Mouse (Mus musculus): ENCODE results near the gene Ssr4. TPM values are rescaled to one million over a fixed set of nuclear protein-coding genes. Genes with fewer than 3 reads are reported as not detected.

Ssr4 gene
- total RNA-seq, 1 experiment, result 290 TPM

- Histone ChIP-seq H3K9me3 (ENCODE audit: control insufficient read depth, insufficient read depth, low read depth, low read length) (no peaks in the 10 kb centered on the region), H3K36me3 (ENCODE audit: control insufficient read depth, insufficient read depth, low read length, poor library complexity, severe bottlenecking) (peaks cover 35% of the 10 kb centered on the region), H3K27ac (ENCODE audit: insufficient read depth, low read depth, low read length, poor library complexity, severe bottlenecking) (no peak overlapping the region), H3K9ac (ENCODE audit: insufficient read depth, low read depth, low read length, poor library complexity, severe bottlenecking) (no peak overlapping the region), H3K4me1 (ENCODE audit: control insufficient read depth in 2 of 2, insufficient read depth in 2 of 2, low read length in 2 of 2, poor library complexity in 1 of 2) (peaks cover 2% of the 10 kb centered on the region in 2 experiments; a peak in 1 of 4 replicates), H3K4me3 (ENCODE audit: insufficient read depth in 1 of 2, low read depth in 1 of 2, low read length in 2 of 2, poor library complexity in 1 of 2, severe bottlenecking in 1 of 2) (no peak overlapping the region)
- TF ChIP-seq CHD2 (IDR thresholded peaks at IDR 0.05; ENCODE audit: low read depth, low read length) (no peak), HCFC1 (IDR thresholded peaks at IDR 0.05; ENCODE audit: borderline replicate concordance, insufficient read depth, low read length) (no peak), MAFK (IDR thresholded peaks at IDR 0.05; ENCODE audit: insufficient read depth, low read depth, low read length) (no peak), ZNF384 (IDR thresholded peaks at IDR 0.05; ENCODE audit: low read depth, low read length) (no peak), ZC3H11A (IDR thresholded peaks at IDR 0.05; ENCODE audit: borderline replicate concordance, low read depth, low read length) (no peak)
- in situ Hi-C loops (cut with MboI; ENCODE audit: low sequenced_read_pairs in 2 of 2, unreplicated experiment in 2 of 2), result no loop called here
- no peak for DNase-seq (ENCODE audit: low read depth, low spot score)
Observed at GRCm38 (mm10) chrX:73782227-73782626, 4.6 kb upstream of the Ssr4 start.

GRCm38 (mm10) chrX:73785666-73786065 lies 1.2 kb upstream of the Ssr4 start:
- Histone ChIP-seq H3K9ac (ENCODE audit: insufficient read depth, low read depth, low read length, poor library complexity, severe bottlenecking) (peak overlapping the region; percentile 91), H3K4me1 (ENCODE audit: control insufficient read depth in 2 of 2, insufficient read depth in 2 of 2, low read length in 2 of 2, poor library complexity in 1 of 2) (peaks cover 2 to 3% of the 10 kb centered on the region in 2 experiments; a peak in 2 of 4 replicates), H3K9me3 (ENCODE audit: control insufficient read depth, insufficient read depth, low read depth, low read length) (no peaks in the 10 kb centered on the region), H3K27ac (ENCODE audit: insufficient read depth, low read depth, low read length, poor library complexity, severe bottlenecking) (peak overlapping the region; percentile 95; the same call in 1 of the 2 replicates), H3K36me3 (ENCODE audit: control insufficient read depth, insufficient read depth, low read length, poor library complexity, severe bottlenecking) (peaks cover 20% of the 10 kb centered on the region), H3K4me3 (ENCODE audit: insufficient read depth in 1 of 2, low read depth in 1 of 2, low read length in 2 of 2, poor library complexity in 1 of 2, severe bottlenecking in 1 of 2) (peak overlapping the region; percentile 89 to 92)
- in situ Hi-C loops (cut with MboI; ENCODE audit: low sequenced_read_pairs in 2 of 2, unreplicated experiment in 2 of 2), result no loop called here
- TF ChIP-seq ZC3H11A (IDR thresholded peaks at IDR 0.05; ENCODE audit: borderline replicate concordance, low read depth, low read length), result no peak
- no peak for TF ChIP-seq MAFK (IDR thresholded peaks at IDR 0.05; ENCODE audit: insufficient read depth, low read depth, low read length)
- no peak for TF ChIP-seq HCFC1 (IDR thresholded peaks at IDR 0.05; ENCODE audit: borderline replicate concordance, insufficient read depth, low read length)
- TF ChIP-seq ZNF384 (IDR thresholded peaks at IDR 0.05; ENCODE audit: low read depth, low read length), result no peak
- TF ChIP-seq CHD2 (IDR thresholded peaks at IDR 0.05; ENCODE audit: low read depth, low read length), result no peak
- no peak for DNase-seq (ENCODE audit: low read depth, low spot score)

GRCm38 (mm10) chrX:73787225-73787558 lies 364 bp downstream of the Ssr4 start:
- in situ Hi-C loops (cut with MboI; ENCODE audit: low sequenced_read_pairs in 2 of 2, unreplicated experiment in 2 of 2), result no loop called here
- H3K4me3 ChIP-seq (ENCODE audit: insufficient read depth in 1 of 2, low read depth in 1 of 2, low read length in 2 of 2, poor library complexity in 1 of 2, severe bottlenecking in 1 of 2), result peak overlapping the region; percentile 89 to 92
- TF ChIP-seq CHD2 (IDR thresholded peaks at IDR 0.05; ENCODE audit: low read depth, low read length) (no peak), HCFC1 (IDR thresholded peaks at IDR 0.05; ENCODE audit: borderline replicate concordance, insufficient read depth, low read length) (no peak), ZNF384 (IDR thresholded peaks at IDR 0.05; ENCODE audit: low read depth, low read length) (no peak), MAFK (IDR thresholded peaks at IDR 0.05; ENCODE audit: insufficient read depth, low read depth, low read length) (no peak), ZC3H11A (IDR thresholded peaks at IDR 0.05; ENCODE audit: borderline replicate concordance, low read depth, low read length) (no peak)
- H3K36me3 ChIP-seq (ENCODE audit: control insufficient read depth, insufficient read depth, low read length, poor library complexity, severe bottlenecking), result peaks cover 23% of the 10 kb centered on the region
- peak overlapping the region; percentile 97 for H3K9ac ChIP-seq (ENCODE audit: insufficient read depth, low read depth, low read length, poor library complexity, severe bottlenecking)
- no peaks in the 10 kb centered on the region for H3K9me3 ChIP-seq (ENCODE audit: control insufficient read depth, insufficient read depth, low read depth, low read length)
- H3K27ac ChIP-seq (ENCODE audit: insufficient read depth, low read depth, low read length, poor library complexity, severe bottlenecking), result peak overlapping the region; percentile 95
- no peak for DNase-seq (ENCODE audit: low read depth, low spot score)
- peaks cover 2 to 3% of the 10 kb centered on the region in 2 experiments; a peak in 2 of 4 replicates for H3K4me1 ChIP-seq (ENCODE audit: control insufficient read depth in 2 of 2, insufficient read depth in 2 of 2, low read length in 2 of 2, poor library complexity in 1 of 2)

GRCm38 (mm10) chrX:73788501-73788900 lies 1.7 kb downstream of the Ssr4 start:
- no peaks in the 10 kb centered on the region for H3K9me3 ChIP-seq (ENCODE audit: control insufficient read depth, insufficient read depth, low read depth, low read length)
- H3K4me1 ChIP-seq (ENCODE audit: control insufficient read depth in 2 of 2, insufficient read depth in 2 of 2, low read length in 2 of 2, poor library complexity in 1 of 2), result peaks cover 2 to 3% of the 10 kb centered on the region in 2 experiments; a peak in 2 of 4 replicates
- peak overlapping the region in 1 of 2 experiments; percentile 89; a peak in 3 of 4 replicates for H3K4me3 ChIP-seq (ENCODE audit: insufficient read depth in 1 of 2, low read depth in 1 of 2, low read length in 2 of 2, poor library complexity in 1 of 2, severe bottlenecking in 1 of 2)
- TF ChIP-seq ZNF384 (IDR thresholded peaks at IDR 0.05; ENCODE audit: low read depth, low read length) (no peak), CHD2 (IDR thresholded peaks at IDR 0.05; ENCODE audit: low read depth, low read length) (no peak), HCFC1 (IDR thresholded peaks at IDR 0.05; ENCODE audit: borderline replicate concordance, insufficient read depth, low read length) (no peak), MAFK (IDR thresholded peaks at IDR 0.05; ENCODE audit: insufficient read depth, low read depth, low read length) (no peak), ZC3H11A (IDR thresholded peaks at IDR 0.05; ENCODE audit: borderline replicate concordance, low read depth, low read length) (no peak)
- no peak overlapping the region for H3K27ac ChIP-seq (ENCODE audit: insufficient read depth, low read depth, low read length, poor library complexity, severe bottlenecking)
- H3K9ac ChIP-seq (ENCODE audit: insufficient read depth, low read depth, low read length, poor library complexity, severe bottlenecking), result peak overlapping the region; percentile 97; the same call in 1 of the 2 replicates
- no peak for DNase-seq (ENCODE audit: low read depth, low spot score)
- peaks cover 23% of the 10 kb centered on the region for H3K36me3 ChIP-seq (ENCODE audit: control insufficient read depth, insufficient read depth, low read length, poor library complexity, severe bottlenecking)
- in situ Hi-C loops (cut with MboI; ENCODE audit: low sequenced_read_pairs in 2 of 2, unreplicated experiment in 2 of 2), result no loop called here

All from ES-E14 (cell line).